Mouse (Mus musculus): ENCODE measurements around the gene Wipi2.

DNA sequence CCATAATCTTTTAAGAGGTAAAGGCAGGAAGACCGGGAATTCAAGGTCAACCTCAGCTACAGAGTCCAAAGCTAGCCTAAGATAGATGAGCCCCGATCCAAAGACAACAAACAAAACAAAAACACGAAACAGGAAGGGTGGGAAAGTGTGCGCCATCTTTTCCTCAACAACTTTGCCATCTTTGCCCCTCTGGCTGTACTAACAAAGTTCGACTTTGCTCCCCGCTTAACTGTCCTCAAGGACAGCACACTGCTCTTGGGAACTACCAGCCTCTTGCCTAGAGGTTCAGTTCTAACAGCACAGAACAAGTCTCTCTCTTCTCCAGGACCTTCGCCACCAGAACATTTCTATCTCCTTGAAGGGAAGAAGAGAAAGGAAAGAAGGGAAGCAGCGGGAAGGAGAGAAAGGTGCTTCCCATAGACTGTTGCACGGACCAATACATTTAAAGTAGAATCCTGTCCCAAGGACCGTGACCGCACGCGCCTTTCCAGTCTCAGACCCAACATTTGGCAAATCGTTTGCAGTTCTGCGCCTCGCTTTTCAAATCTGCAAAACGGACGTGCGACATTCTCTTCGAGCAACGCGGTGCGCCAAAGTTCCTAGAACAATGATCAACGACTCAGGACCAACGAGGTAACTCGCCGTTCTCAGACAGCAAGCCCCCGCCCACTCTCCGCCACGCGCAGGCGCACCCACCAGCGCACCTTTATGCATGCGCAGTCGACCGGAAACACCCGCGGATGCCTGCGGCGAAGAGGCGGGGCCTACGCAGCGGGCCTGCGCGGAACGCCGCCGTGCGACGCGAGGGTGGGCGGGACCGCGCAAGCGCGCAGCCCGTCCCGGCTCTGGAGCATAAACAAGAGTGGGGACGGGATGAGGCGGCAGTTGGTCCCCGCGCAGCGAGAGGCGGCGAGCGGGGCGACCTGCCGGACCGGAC, 1.5 kb downstream of the Wipi2 start:
- TF ChIP-seq MAFK (IDR thresholded peaks at IDR 0.05; ENCODE audit: insufficient read depth, low read depth, low read length): no peak
- no peak for TF ChIP-seq ZC3H11A (IDR thresholded peaks at IDR 0.05; ENCODE audit: borderline replicate concordance, low read depth, low read length)
- TF ChIP-seq ZNF384 (IDR thresholded peaks at IDR 0.05; ENCODE audit: low read depth, low read length): no peak
- no peak for TF ChIP-seq CHD2 (IDR thresholded peaks at IDR 0.05; ENCODE audit: low read depth, low read length)
